Mouse (Mus musculus): ENCODE results near the gene Rel. TPM values are rescaled to one million over a fixed set of nuclear protein-coding genes. Genes with fewer than 3 reads are reported as not detected.

Gene Rel
- polyA plus RNA-seq, 2 experiments, result 1.7 to 2.1 TPM

DNA sequence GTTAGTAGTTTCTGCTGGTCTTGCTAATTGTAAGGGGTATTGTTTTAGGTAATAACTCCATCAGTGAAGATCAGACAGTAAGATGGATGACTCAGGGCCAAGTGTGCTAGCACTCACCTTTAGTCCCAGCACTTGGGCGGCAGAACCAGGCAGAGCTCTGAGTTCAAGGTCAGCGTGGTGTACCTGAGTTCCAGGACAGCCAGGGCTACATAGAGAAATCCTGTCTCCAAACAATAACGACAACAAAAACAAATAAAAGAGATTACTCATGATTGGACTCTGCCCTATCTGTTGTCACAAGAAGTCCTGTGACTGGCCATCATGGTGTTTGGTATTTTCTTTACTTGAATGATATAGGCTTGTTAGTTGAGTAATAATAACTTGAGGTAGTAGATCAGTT, 68.9 kb downstream of the Rel start:
- no peak for DNase-seq (ENCODE audit: low spot score)
- ATAC-seq (ENCODE audit: low FRiP score, low read depth), result no peak
- Histone ChIP-seq H3K27ac (replicated peaks; ENCODE audit: low read depth, low read length) (no peak overlapping the region), H3K4me3 (replicated peaks; ENCODE audit: low read length) (no peak overlapping the region), H3K36me3 (ENCODE audit: control insufficient read depth, insufficient read depth, low read length) (peaks cover 19% of the 10 kb centered on the region; the same call in 1 of the 2 replicates), H3K9me3 (ENCODE audit: control insufficient read depth, low read length) (no peaks in the 10 kb centered on the region), H3K9ac (ENCODE audit: low read depth, low read length, severe bottlenecking) (no peak overlapping the region), H3K27me3 (ENCODE audit: control insufficient read depth, insufficient read depth, low read length) (no peaks in the 10 kb centered on the region), H3K4me1 (ENCODE audit: control insufficient read depth, insufficient read depth, low read length) (no peaks in the 10 kb centered on the region), H3K4me2 (replicated peaks; ENCODE audit: low read depth, low read length, severe bottlenecking) (no peak overlapping the region)
- WGBS, result 92% methylated on average over 3 of the region's 3 CpGs
- TF ChIP-seq POLR2A (IDR thresholded peaks at IDR 0.05; ENCODE audit: borderline replicate concordance, extremely low read depth, insufficient read depth, insufficient read length), result no peak

DNA sequence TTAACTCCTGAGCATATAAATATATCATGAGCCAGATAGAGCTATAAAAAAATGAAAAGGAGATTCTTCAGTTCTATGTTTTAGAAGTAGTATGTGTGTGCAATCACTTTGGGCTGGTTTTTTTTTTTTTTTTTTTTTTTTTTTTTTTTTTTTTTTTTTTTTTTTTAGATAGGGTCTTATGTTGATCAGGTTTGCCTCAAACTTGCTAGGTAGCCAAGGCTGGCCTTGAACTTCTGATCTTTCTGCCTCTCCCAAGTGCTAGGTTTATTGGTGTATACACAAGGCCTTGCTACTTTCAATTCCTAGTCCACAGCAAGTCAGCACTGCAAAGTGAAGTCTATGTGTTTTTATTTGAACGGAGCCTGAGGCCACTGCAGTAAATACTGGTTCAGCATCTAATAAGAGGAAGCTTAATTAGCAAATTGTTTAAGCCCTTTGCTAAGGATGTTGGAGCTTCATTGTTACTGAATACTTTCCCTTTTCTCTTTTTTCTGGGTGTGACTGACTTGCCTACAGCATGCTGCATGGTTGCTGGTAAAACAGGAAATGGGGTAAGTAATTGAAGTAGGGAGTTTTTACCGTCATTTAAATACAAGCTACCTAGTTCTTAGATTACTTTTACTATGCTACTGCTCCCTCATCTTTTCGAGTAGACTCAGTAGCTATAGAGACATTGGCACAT, 71.2 kb downstream of the Rel start:
- ATAC-seq (ENCODE audit: low FRiP score, low read depth), result no peak
- no peak overlapping the region for H3K9ac ChIP-seq (ENCODE audit: low read depth, low read length, severe bottlenecking)

DNA sequence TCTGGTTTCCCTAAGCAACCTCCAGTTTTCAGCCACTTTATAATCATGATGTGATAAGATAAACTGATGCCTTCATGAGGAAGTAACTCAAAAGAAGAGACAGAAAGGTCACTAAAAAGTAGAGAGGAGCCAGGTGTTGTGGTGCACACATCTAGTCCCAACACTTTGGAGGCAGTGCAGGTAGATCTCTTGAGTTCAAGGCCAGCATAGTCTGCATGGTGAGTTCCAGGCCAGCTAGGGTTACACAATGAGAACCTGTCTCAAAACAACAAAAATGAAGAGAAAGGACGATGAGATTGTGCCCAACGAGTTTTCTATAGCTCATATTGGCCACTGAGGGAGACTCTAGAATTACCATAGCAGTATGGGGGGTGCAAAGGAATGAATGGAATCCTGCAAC, 72.2 kb downstream of the Rel start:
- TF ChIP-seq POLR2A (IDR thresholded peaks at IDR 0.05; ENCODE audit: borderline replicate concordance, extremely low read depth, insufficient read depth, insufficient read length), result no peak
- Histone ChIP-seq H3K4me3 (replicated peaks; ENCODE audit: low read length) (no peak overlapping the region), H3K36me3 (ENCODE audit: control insufficient read depth, insufficient read depth, low read length) (peaks cover 10% of the 10 kb centered on the region; the same call in 1 of the 2 replicates), H3K4me2 (replicated peaks; ENCODE audit: low read depth, low read length, severe bottlenecking) (no peak overlapping the region), H3K27me3 (ENCODE audit: control insufficient read depth, insufficient read depth, low read length) (no peaks in the 10 kb centered on the region), H3K9me3 (ENCODE audit: control insufficient read depth, low read length) (no peaks in the 10 kb centered on the region), H3K4me1 (ENCODE audit: control insufficient read depth, insufficient read depth, low read length) (no peaks in the 10 kb centered on the region), H3K9ac (ENCODE audit: low read depth, low read length, severe bottlenecking) (no peak overlapping the region), H3K27ac (replicated peaks; ENCODE audit: low read depth, low read length) (no peak overlapping the region)
- ATAC-seq (ENCODE audit: low FRiP score, low read depth) (no peak), DNase-seq (ENCODE audit: low spot score) (no peak)
- WGBS, result 80% methylated on average over 2 of the region's 2 CpGs

More for the DNA sequence above, 71.2 kb downstream of the Rel start:
- Histone ChIP-seq H3K9me3 (ENCODE audit: control insufficient read depth, low read length) (no peaks in the 10 kb centered on the region), H3K4me2 (replicated peaks; ENCODE audit: low read depth, low read length, severe bottlenecking) (no peak overlapping the region), H3K36me3 (ENCODE audit: control insufficient read depth, insufficient read depth, low read length) (peaks cover 14% of the 10 kb centered on the region; the same call in 1 of the 2 replicates), H3K4me3 (replicated peaks; ENCODE audit: low read length) (no peak overlapping the region), H3K4me1 (ENCODE audit: control insufficient read depth, insufficient read depth, low read length) (no peaks in the 10 kb centered on the region), H3K27me3 (ENCODE audit: control insufficient read depth, insufficient read depth, low read length) (no peaks in the 10 kb centered on the region), H3K27ac (replicated peaks; ENCODE audit: low read depth, low read length) (no peak overlapping the region)
- WGBS, result 46% methylated on average over 3 of the region's 3 CpGs
- no peak for TF ChIP-seq POLR2A (IDR thresholded peaks at IDR 0.05; ENCODE audit: borderline replicate concordance, extremely low read depth, insufficient read depth, insufficient read length)
- DNase-seq (ENCODE audit: low spot score), result no peak

DNA sequence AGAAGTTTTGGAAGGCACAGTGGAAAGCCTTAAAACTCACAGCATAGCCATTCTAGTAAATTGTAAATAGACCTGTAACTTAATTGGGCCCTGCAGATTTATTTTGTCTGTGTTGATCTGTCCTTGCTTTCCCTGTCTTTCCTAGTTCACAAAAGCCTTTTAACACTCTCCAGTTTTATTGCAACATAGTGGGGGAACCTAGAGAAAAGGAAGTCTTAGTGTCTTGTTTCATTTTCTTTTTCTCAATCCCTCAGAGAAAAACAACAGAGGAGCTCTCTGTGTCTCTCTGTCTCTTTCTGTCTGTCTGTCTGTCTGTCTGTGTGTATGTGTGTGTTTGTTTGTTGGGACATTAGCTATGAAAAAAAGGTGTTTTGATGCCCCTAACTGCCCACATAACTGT, 74.9 kb downstream of the Rel start:
- H3K36me3 ChIP-seq (ENCODE audit: control insufficient read depth, insufficient read depth, low read length), result peaks cover 8% of the 10 kb centered on the region; the same call in 1 of the 2 replicates
- H3K4me3 ChIP-seq (replicated peaks; ENCODE audit: low read length), result no peak overlapping the region
- no peaks in the 10 kb centered on the region for H3K9me3 ChIP-seq (ENCODE audit: control insufficient read depth, low read length)
- DNase-seq (ENCODE audit: low spot score), result no peak
- ATAC-seq (ENCODE audit: low FRiP score, low read depth), result no peak
- H3K27ac ChIP-seq (replicated peaks; ENCODE audit: low read depth, low read length), result no peak overlapping the region
- no peak for TF ChIP-seq POLR2A (IDR thresholded peaks at IDR 0.05; ENCODE audit: borderline replicate concordance, extremely low read depth, insufficient read depth, insufficient read length)
- H3K9ac ChIP-seq (ENCODE audit: low read depth, low read length, severe bottlenecking), result no peak overlapping the region
- H3K4me1 ChIP-seq (ENCODE audit: control insufficient read depth, insufficient read depth, low read length), result no peaks in the 10 kb centered on the region
- H3K4me2 ChIP-seq (replicated peaks; ENCODE audit: low read depth, low read length, severe bottlenecking), result no peak overlapping the region
- no peaks in the 10 kb centered on the region for H3K27me3 ChIP-seq (ENCODE audit: control insufficient read depth, insufficient read depth, low read length)

DNA sequence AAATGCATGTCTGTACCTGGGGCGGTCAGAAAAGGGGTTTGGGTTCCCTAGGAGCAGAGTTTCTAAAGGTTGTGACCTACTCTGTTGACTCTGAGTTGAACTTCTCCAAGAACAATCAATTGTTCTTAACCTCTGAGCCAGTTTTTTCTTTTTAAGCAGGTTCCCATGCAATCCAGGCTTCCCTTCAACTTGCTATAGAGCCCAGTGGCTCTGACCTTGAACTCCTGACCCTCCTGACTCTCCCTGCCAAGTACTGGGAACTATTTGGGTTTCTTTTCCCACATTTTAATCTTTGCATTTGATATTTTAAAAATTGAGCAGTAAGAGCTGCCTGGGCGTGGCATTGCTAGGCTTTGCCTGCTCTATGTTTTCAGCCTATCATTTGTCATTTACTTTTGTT, 77.5 kb downstream of the Rel start:
- H3K36me3 ChIP-seq (ENCODE audit: control insufficient read depth, insufficient read depth, low read length), result peaks cover 8% of the 10 kb centered on the region
- no peaks in the 10 kb centered on the region for H3K27me3 ChIP-seq (ENCODE audit: control insufficient read depth, insufficient read depth, low read length)
- ATAC-seq (ENCODE audit: low FRiP score, low read depth) (no peak), DNase-seq (ENCODE audit: low spot score) (no peak)
- no peak overlapping the region for H3K4me3 ChIP-seq (replicated peaks; ENCODE audit: low read length)
- no peaks in the 10 kb centered on the region for H3K4me1 ChIP-seq (ENCODE audit: control insufficient read depth, insufficient read depth, low read length)
- H3K4me2 ChIP-seq (replicated peaks; ENCODE audit: low read depth, low read length, severe bottlenecking), result no peak overlapping the region
- H3K9me3 ChIP-seq (ENCODE audit: control insufficient read depth, low read length), result no peaks in the 10 kb centered on the region
- H3K27ac ChIP-seq (replicated peaks; ENCODE audit: low read depth, low read length), result no peak overlapping the region
- WGBS, result 93% methylated on average over 2 of the region's 2 CpGs
- H3K9ac ChIP-seq (ENCODE audit: low read depth, low read length, severe bottlenecking), result no peak overlapping the region
- no peak for TF ChIP-seq POLR2A (IDR thresholded peaks at IDR 0.05; ENCODE audit: borderline replicate concordance, extremely low read depth, insufficient read depth, insufficient read length)
